Mouse (Mus musculus): ENCODE results near the gene Skap2. TPM values are rescaled to one million over a fixed set of nuclear protein-coding genes. Genes with fewer than 3 reads are reported as not detected.

The Skap2 gene
- polyA plus RNA-seq, 1 experiment from 2014 or later: 7.9 TPM

GRCm38 (mm10) chr6:51824136-51824830, 188.1 kb downstream of the Skap2 start:
- H3K36me3 ChIP-seq: no peaks in the 10 kb centered on the region
- H3K4me2 ChIP-seq (replicated peaks): no peak overlapping the region
- H3K27ac ChIP-seq: no peak overlapping the region
- H3K9ac ChIP-seq: no peak overlapping the region
- H3K27me3 ChIP-seq: no peaks in the 10 kb centered on the region
- H3K4me1 ChIP-seq: no peaks in the 10 kb centered on the region
- H3K4me3 ChIP-seq: no peak overlapping the region
- no peak for ATAC-seq (ENCODE audit: insufficient number of reproducible peaks, insufficient read depth, low FRiP score, low TSS enrichment)
- H3K9me3 ChIP-seq: no peaks in the 10 kb centered on the region
- 68% methylated on average over 9 of the region's 9 CpGs for WGBS

- Histone ChIP-seq H3K9me3 (0 out of 2 replicates have a peak, but pooled peaks cover 5% of the 10 kb centered on the region), H3K4me1 (no peaks in the 10 kb centered on the region), H3K27me3 (no peaks in the 10 kb centered on the region), H3K9ac (no peak overlapping the region), H3K27ac (no peak overlapping the region), H3K36me3 (no peaks in the 10 kb centered on the region), H3K4me2 (replicated peaks) (no peak overlapping the region), H3K4me3 (no peak overlapping the region)
- 79% methylated on average over 4 of the region's 4 CpGs for WGBS
- ATAC-seq (ENCODE audit: insufficient number of reproducible peaks, insufficient read depth, low FRiP score, low TSS enrichment): no peak
Observed at GRCm38 (mm10) chr6:51822049-51822448, 190.3 kb downstream of the Skap2 start.

- no peak overlapping the region for H3K27ac ChIP-seq
- ATAC-seq (ENCODE audit: insufficient number of reproducible peaks, insufficient read depth, low FRiP score, low TSS enrichment): no peak
- no peaks in the 10 kb centered on the region for H3K36me3 ChIP-seq
- 82% methylated on average over 5 of the region's 5 CpGs for WGBS
- H3K4me1 ChIP-seq: no peaks in the 10 kb centered on the region
- no peak overlapping the region for H3K4me3 ChIP-seq
- H3K9me3 ChIP-seq: 0 out of 2 replicates have a peak, but pooled peaks cover 5% of the 10 kb centered on the region
- H3K4me2 ChIP-seq (replicated peaks): no peak overlapping the region
- H3K27me3 ChIP-seq: no peaks in the 10 kb centered on the region
- H3K9ac ChIP-seq: no peak overlapping the region
Observed at GRCm38 (mm10) chr6:51820853-51821252, 191.5 kb downstream of the Skap2 start.

- Histone ChIP-seq H3K4me3 (no peak overlapping the region), H3K36me3 (no peaks in the 10 kb centered on the region), H3K27me3 (no peaks in the 10 kb centered on the region), H3K4me1 (no peaks in the 10 kb centered on the region), H3K4me2 (replicated peaks) (no peak overlapping the region), H3K27ac (no peak overlapping the region), H3K9ac (no peak overlapping the region), H3K9me3 (0 out of 2 replicates have a peak, but pooled peaks cover 5% of the 10 kb centered on the region)
- 85% methylated on average over 6 of the region's 6 CpGs for WGBS
- no peak for ATAC-seq (ENCODE audit: insufficient number of reproducible peaks, insufficient read depth, low FRiP score, low TSS enrichment)
Observed at GRCm38 (mm10) chr6:51816892-51817621, 195.3 kb downstream of the Skap2 start.

- no peaks in the 10 kb centered on the region for H3K36me3 ChIP-seq
- no peaks in the 10 kb centered on the region for H3K9me3 ChIP-seq
- WGBS: 91% methylated on average over 4 of the region's 4 CpGs
- no peak for ATAC-seq (ENCODE audit: insufficient number of reproducible peaks, insufficient read depth, low FRiP score, low TSS enrichment)
- no peak overlapping the region for H3K4me2 ChIP-seq (replicated peaks)
- no peak overlapping the region for H3K9ac ChIP-seq
- H3K4me1 ChIP-seq: peaks cover 7% of the 10 kb centered on the region; the same call in 1 of the 2 replicates
- no peaks in the 10 kb centered on the region for H3K27me3 ChIP-seq
- no peak overlapping the region for H3K27ac ChIP-seq
- no peak overlapping the region for H3K4me3 ChIP-seq
Observed at GRCm38 (mm10) chr6:51810906-51811305, 201.4 kb downstream of the Skap2 start.

GRCm38 (mm10) chr6:51809164-51809824, 203.1 kb downstream of the Skap2 start:
- no peak overlapping the region for H3K9ac ChIP-seq
- H3K27me3 ChIP-seq: no peaks in the 10 kb centered on the region
- H3K27ac ChIP-seq: no peak overlapping the region
- H3K4me2 ChIP-seq (replicated peaks): no peak overlapping the region
- no peak overlapping the region for H3K4me3 ChIP-seq
- H3K9me3 ChIP-seq: no peaks in the 10 kb centered on the region
- 49% methylated on average over 12 of the region's 12 CpGs for WGBS
- H3K4me1 ChIP-seq: peaks cover 7% of the 10 kb centered on the region; the same call in 1 of the 2 replicates
- no peaks in the 10 kb centered on the region for H3K36me3 ChIP-seq
- ATAC-seq (ENCODE audit: insufficient number of reproducible peaks, insufficient read depth, low FRiP score, low TSS enrichment): no peak

GRCm38 (mm10) chr6:51808011-51808410, 204.3 kb downstream of the Skap2 start:
- no peak overlapping the region for H3K4me2 ChIP-seq (replicated peaks)
- WGBS: 71% methylated on average over 6 of the region's 6 CpGs
- H3K36me3 ChIP-seq: no peaks in the 10 kb centered on the region
- no peaks in the 10 kb centered on the region for H3K27me3 ChIP-seq
- H3K9ac ChIP-seq: no peak overlapping the region
- no peak overlapping the region for H3K27ac ChIP-seq
- H3K4me3 ChIP-seq: no peak overlapping the region
- ATAC-seq (ENCODE audit: insufficient number of reproducible peaks, insufficient read depth, low FRiP score, low TSS enrichment): no peak
- H3K9me3 ChIP-seq: no peaks in the 10 kb centered on the region
- H3K4me1 ChIP-seq: peaks cover 7% of the 10 kb centered on the region; the same call in 1 of the 2 replicates

Other genes starting within 250 kb of the Skap2 start
- gene Hoxa1, start 145.8 kb upstream of the Skap2 start, polyA plus RNA-seq (2016; fragmentation: Nextera tagmentation; extraction: Ambion mirVana): 0.71 and 0.77 TPM in 2 replicates
- gene Hoxa2, start 152.3 kb upstream of the Skap2 start, polyA plus RNA-seq (2016; fragmentation: Nextera tagmentation; extraction: Ambion mirVana): 15.1 and 18.2 TPM in 2 replicates
- gene 5730596B20Rik, start 164.9 kb upstream of the Skap2 start, polyA plus RNA-seq (2016; fragmentation: Nextera tagmentation; extraction: Ambion mirVana): 0.17 and 0.35 TPM in 2 replicates
- gene Hoxa4, start 179.2 kb upstream of the Skap2 start, polyA plus RNA-seq (2016; fragmentation: Nextera tagmentation; extraction: Ambion mirVana): 0.14 TPM in 1 of 2 replicates, not detected in the other
- gene Hoxa5, start 192.0 kb upstream of the Skap2 start, polyA plus RNA-seq (2016; fragmentation: Nextera tagmentation; extraction: Ambion mirVana): 0.33 and 0.34 TPM in 2 replicates
- not detected in 2 replicates for gene Hoxa6, start 196.2 kb upstream of the Skap2 start, polyA plus RNA-seq (2016; fragmentation: Nextera tagmentation; extraction: Ambion mirVana)
- 0.70 and 1.2 TPM in 2 replicates for gene Hoxa3, start 200.8 kb upstream of the Skap2 start, polyA plus RNA-seq (2016; fragmentation: Nextera tagmentation; extraction: Ambion mirVana)
- gene Gm28308, start 200.8 kb upstream of the Skap2 start, polyA plus RNA-seq (2016; fragmentation: Nextera tagmentation; extraction: Ambion mirVana): not detected in 2 replicates
- gene Hoxa7, start 209.3 kb upstream of the Skap2 start, polyA plus RNA-seq (2016; fragmentation: Nextera tagmentation; extraction: Ambion mirVana): 0.20 TPM in 1 of 2 replicates, not detected in the other
- not detected in 2 replicates for gene Hoxa9, start 218.5 kb upstream of the Skap2 start, polyA plus RNA-seq (2016; fragmentation: Nextera tagmentation; extraction: Ambion mirVana)
- gene Hoxa10, start 228.3 kb upstream of the Skap2 start, polyA plus RNA-seq (2016; fragmentation: Nextera tagmentation; extraction: Ambion mirVana): 0.13 TPM in 1 of 2 replicates, not detected in the other
- 0.08 TPM in 1 of 2 replicates, not detected in the other for gene Hoxa11, start 233.3 kb upstream of the Skap2 start, polyA plus RNA-seq (2016; fragmentation: Nextera tagmentation; extraction: Ambion mirVana)
- not detected in 2 replicates for gene Hoxa13, start 248.3 kb upstream of the Skap2 start, polyA plus RNA-seq (2016; fragmentation: Nextera tagmentation; extraction: Ambion mirVana)